Mouse (Mus musculus) retina, adult 2 months (tissue): ENCODE results near the gene Tipin.
"Not testable (repeated sequence)": the region's sequence is repeated elsewhere in the genome, so short reads cannot be mapped to it uniquely, and the experiment has no call there.

Source experiments
- DNase-seq: peaks from one replicate; pipeline ENCODE4 v3.0.0-alpha.2; 2012; ENCODE audit warnings: low read depth, low spot score

Tipin gene

GRCm38 (mm10) chr9:64281105-64281780 is at the start of gene Tipin:
Gene Tipin (plus strand): TSS chr9:64281581.
- peak; percentile 80 for DNase-seq

GRCm38 (mm10) chr9:64231674-64232073 is 49.7 kb upstream of the Tipin start:
- no peak for DNase-seq

DNA sequence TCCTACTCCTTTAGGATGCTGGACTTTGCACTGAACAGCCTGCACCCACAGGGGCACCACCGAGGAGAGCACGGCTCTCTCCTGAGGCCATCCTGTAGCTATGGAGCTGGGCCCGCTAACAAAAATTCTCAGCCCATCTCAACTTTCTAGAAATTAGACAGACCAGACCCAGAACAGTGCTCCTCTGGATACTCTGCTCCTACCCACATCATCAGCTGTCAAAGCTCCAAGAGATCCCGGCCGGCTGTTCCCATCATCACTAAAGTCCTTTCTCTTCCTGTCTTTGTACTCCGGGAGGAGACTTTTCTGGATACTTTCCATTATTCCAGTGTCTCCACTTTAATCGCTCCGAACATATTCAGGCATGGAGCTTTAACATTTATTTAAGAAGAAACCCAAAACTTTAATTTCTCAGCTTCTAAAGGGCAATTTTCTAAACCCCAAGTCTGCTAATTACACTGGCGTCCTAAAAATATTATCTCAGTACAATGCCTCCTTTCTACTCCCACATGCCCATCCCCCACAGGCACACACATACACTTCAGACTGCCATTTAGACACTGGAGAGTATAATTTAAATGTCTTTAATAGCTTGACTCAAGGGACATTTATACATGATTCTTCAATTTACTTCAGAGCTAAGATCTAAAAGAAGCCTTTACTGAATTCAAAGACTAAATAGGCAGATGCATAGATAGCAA is 49.0 kb upstream of the Tipin start:
- no peak for DNase-seq

DNA sequence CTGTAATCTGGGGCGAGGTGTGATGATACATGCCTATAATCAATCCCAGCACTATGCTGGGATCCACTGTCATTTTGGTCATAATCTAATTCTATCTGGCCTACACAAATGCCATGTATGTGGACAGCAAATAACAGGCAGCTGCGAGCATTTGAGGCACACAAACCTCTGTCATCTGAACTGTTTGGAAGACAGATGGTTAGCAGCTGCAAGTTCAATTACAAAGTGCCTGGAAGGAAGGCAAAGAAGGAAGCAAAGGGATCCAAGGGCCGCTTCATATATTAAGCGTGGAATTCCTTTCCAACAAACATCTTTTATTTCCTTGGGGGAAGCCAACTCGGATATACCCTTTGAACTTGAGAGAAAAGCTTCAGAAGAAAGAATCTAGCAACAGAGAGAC is 47.7 kb upstream of the Tipin start:
- DNase-seq, result no peak

- DNase-seq, result no peak
Measured at GRCm38 (mm10) chr9:64234768-64235435, 46.5 kb upstream of the Tipin start, which contains the start of gene Uchl4. Gene Uchl4 (plus strand): TSS chr9:64235201.

GRCm38 (mm10) chr9:64236056-64236455 is 45.3 kb upstream of the Tipin start:
- no peak for DNase-seq

GRCm38 (mm10) chr9:64240116-64240515 is 41.3 kb upstream of the Tipin start:
- no peak for DNase-seq

GRCm38 (mm10) chr9:64240681-64241080 is 40.7 kb upstream of the Tipin start:
- no peak for DNase-seq

DNA sequence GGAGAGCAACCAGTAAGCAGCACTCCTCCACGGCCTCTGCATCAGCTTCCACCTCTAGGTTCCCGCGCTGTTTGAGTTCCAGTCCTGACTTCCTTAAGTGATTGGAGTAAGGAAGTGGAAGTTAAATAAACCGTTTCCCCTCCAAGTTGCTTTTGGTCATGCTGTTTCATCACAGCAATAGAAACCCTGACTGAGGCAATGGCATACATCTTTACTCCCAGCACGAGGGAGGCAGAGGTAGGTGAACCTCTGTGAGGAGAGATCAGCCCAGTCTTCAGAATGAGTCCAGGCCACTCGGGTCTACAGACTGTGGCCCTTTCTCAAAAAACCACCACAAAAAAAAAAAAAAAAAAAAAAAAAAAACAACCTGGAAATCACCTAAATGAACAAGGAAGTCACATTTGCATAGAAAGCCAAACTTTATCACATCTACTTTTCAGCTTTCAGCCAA is 39.0 kb upstream of the Tipin start:
- no peak for DNase-seq

DNA sequence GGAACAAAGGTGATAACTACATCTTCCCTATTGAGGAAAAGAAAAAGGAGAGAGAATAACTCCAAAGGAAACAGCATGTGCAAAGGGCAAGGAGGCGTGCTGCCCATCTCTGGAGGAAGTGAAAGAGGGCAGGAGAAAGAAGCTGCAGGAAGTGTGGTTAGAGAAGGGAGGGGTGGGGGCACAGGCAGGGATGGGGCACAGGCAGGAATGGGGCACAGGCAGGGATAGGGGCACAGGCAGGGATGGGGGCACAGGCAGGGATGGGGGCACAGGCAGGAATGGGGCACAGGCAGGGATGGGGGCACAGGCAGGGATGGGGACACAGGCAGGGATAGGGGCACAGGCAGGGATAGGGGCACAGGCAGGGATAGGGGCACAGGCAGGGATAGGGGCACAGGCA is 32.0 kb upstream of the Tipin start:
- no peak for DNase-seq

- DNase-seq, result no peak
Measured at GRCm38 (mm10) chr9:64250111-64250730, 31.2 kb upstream of the Tipin start.

- DNase-seq, result peak; percentile 13
Measured at GRCm38 (mm10) chr9:64252591-64253020, 28.8 kb upstream of the Tipin start.

- peak; percentile 99 for DNase-seq
Measured at GRCm38 (mm10) chr9:64253021-64253904, 28.1 kb upstream of the Tipin start, which contains the start of gene Map2k1. Gene Map2k1 (minus strand): TSS chr9:64253631.

DNA sequence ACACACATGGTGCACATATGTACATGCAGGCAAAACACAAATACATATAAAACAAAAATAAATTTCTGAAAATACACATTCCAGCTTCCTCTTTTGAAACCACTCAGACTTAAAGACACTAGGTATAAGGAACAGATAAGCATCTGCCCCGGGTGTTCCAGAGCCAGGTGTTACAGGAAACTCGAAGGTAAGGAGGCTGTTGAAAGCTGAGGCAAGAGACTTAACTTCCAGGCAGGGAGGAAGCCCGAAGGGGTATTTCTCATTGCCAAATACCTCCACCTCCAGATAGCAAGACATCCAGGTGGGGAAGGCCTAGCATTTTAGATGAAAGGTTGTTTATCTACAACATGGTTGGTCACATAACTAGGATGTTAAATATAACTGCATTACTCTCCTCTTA is 26.0 kb upstream of the Tipin start:
- DNase-seq, result no peak

DNA sequence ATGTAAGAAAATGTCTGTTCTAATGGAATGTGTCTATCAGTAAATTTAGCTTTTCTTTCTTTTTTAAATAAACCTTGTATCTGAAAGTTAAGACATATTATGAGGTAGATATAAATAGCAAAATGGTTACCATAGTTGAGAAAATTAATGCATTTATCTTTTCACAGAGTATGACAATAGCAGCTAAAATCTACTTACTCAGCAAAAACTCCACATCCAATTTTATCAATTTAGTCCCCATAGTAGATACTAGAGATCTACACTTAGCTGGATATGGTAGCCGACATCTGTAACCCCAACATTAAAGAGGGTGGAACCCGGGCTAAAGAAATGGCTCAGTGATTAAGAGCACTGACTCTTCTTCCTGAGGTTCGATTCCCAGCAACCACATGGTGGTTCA is 25.2 kb upstream of the Tipin start:
- DNase-seq, result no peak

- no peak for DNase-seq
Measured at GRCm38 (mm10) chr9:64259906-64260305, 21.5 kb upstream of the Tipin start.

DNA sequence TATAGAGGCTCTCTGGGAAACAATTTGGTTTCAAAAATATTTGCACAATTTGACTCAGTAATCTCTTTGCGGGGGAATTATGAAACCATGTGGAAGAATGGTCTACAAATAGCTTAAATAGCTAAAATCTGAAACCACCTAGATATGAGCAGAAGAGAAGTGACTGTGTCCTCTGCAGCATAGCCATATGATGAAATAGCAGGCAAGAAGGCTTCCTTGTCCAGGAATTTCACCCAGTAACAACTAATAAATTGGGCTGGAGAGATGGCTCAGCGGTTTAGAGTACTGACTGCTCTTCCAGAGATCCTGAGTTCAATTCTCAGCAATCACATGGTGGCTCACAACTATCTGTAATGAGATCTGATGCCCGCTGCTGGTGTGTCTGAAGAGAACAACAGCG is 20.4 kb upstream of the Tipin start:
- no peak for DNase-seq

DNA sequence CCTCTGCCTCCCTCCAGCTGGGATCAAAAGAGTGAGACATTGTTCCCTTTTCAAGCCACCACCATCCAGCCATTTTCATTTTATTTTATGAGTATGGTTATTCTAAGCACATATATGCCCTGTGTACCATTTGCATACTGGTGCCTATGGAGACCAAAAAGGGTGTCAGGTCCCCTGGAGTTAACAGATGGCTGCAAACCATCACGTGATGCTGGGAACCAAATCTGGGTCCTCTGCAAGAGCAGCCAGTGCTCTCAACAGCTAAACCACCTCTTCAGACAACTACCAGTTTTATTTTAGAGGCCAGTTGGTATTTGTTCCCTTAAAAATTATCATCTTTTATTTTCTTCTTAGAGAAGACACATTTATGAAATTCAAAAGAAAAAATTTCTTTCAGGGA is 16.6 kb upstream of the Tipin start:
- no peak for DNase-seq

DNA sequence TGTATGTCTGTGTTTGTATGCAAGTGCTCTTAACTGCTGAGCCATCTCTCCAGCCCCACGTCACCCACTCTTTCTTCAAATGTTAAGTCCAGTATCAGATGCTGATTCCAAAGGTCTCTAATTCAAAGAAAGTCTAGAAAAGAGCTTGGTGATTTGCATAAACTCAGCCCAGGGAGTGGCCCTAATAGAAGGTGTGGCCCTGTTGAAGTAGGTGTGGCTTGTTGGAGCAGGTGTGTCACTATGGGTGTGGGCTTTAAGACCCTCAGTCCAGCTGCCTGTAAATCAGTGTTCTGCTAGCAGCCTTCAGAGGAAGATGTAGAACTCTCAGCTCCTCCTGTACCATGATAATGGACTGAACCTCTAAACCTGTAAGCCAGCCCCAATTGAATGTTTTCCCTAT is 14.2 kb upstream of the Tipin start:
- no peak for DNase-seq

- DNase-seq, result no peak
Measured at GRCm38 (mm10) chr9:64268196-64268595, 13.2 kb upstream of the Tipin start.

DNA sequence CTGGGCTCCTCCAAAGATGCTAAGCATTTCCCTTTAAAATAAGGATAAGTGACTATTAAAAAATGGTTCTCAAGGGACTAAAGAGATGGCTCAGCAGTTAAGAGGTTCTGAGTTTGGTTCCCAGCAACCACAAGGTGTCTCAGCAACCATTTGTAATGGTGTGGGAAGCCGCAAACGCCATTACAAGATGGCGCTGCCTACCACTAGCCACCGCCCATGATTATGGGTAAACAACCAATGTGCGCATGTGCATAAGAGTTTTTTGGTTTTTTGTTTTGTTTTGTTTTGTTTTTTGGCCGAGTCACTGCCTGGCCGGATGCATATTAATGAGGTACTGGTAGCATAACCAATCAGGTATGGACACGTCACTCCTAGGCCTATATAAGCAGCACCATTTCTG is 12.5 kb upstream of the Tipin start:
- DNase-seq, result not testable (repeated sequence)
